24 mouse cellular contexts compared by ENCODE assay signal in the genomic region with DNA sequence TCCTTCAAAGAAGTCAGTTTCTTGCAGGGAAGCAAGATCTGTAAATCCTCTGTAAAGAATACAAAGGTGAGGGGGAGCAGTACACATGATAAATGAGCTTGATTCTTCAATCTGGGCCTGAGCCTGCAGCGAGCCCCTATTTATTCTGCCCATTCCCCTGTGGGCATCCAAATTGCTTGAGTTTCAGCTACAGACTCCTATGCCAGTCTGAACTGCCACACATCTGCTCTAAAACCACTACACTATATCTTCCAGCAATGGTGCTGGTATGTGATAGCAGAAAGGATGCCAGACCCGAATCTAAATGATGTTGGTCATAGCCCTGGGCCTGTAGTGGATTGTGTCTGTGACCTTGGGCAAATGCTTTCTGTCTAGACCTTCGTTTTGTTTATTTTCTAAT.
DNase-seq lines count a peak whose midpoint lies in the region; ATAC-seq lines count a peak whose summit lies in the region.
"Had no signal": no experiment of that assay in that cellular context is flagged by ENCODE, and none has a peak within 500 bp of the region (broad histone marks: within the 10 kb centered on the region; RNA-seq: fewer than 3 reads in every experiment).

No protein-coding gene starts in this region.

- no peaks in the 10 kb centered on the region for H3K27me3 ChIP-seq in hindbrain, embryonic 13.5 days
- no peaks in the 10 kb centered on the region for H3K27me3 ChIP-seq in hindbrain, embryonic 10.5 days (ENCODE audit: insufficient read depth, poor library complexity, severe bottlenecking)
- H3K27me3 ChIP-seq in midbrain, embryonic 14.5 days (ENCODE audit: control insufficient read depth, insufficient read depth, low read length): no peaks in the 10 kb centered on the region
- no peaks in the 10 kb centered on the region for H3K27me3 ChIP-seq in midbrain, embryonic 11.5 days (ENCODE audit: control insufficient read depth, insufficient read depth, low read length)
- no peaks in the 10 kb centered on the region for H3K27me3 ChIP-seq in hindbrain, embryonic 15.5 days
- H3K27me3 ChIP-seq in hindbrain, embryonic 16.5 days (replicated peaks; ENCODE audit: control insufficient read depth, insufficient read depth, low read length): no peaks in the 10 kb centered on the region
- H3K27me3 ChIP-seq: embryonic facial prominence, embryonic 13.5 days; forebrain, embryonic 12.5 days; forebrain, embryonic 15.5 days had no signal

- H3K4me3 ChIP-seq in hindbrain, embryonic 13.5 days: no peak overlapping the region
- H3K4me3 ChIP-seq in hindbrain, embryonic 10.5 days: no peak overlapping the region
- no peak overlapping the region for H3K4me3 ChIP-seq in midbrain, embryonic 14.5 days (replicated peaks; ENCODE audit: low read depth, low read length)
- H3K4me3 ChIP-seq in midbrain, embryonic 11.5 days (ENCODE audit: low read depth, low read length): no peak overlapping the region
- no peak overlapping the region for H3K4me3 ChIP-seq in hindbrain, embryonic 15.5 days
- no peak overlapping the region for H3K4me3 ChIP-seq in hindbrain, embryonic 16.5 days (ENCODE audit: low read length)
- H3K4me3 ChIP-seq: embryonic facial prominence, embryonic 10.5 days; embryonic facial prominence, embryonic 13.5 days; erythroblast, embryonic 14.5 days; forebrain, embryonic 12.5 days; forebrain, embryonic 15.5 days; heart, adult 2 months; heart, embryonic 10.5 days had no signal

- no peak overlapping the region for H3K9ac ChIP-seq in hindbrain, embryonic 13.5 days
- no peak overlapping the region for H3K9ac ChIP-seq in midbrain, embryonic 14.5 days (replicated peaks; ENCODE audit: low read length)
- H3K9ac ChIP-seq in midbrain, embryonic 11.5 days (ENCODE audit: low read length): no peak overlapping the region
- H3K9ac ChIP-seq in hindbrain, embryonic 15.5 days: no peak overlapping the region
- no peak overlapping the region for H3K9ac ChIP-seq in hindbrain, embryonic 16.5 days (ENCODE audit: low read depth, low read length)
- H3K9ac ChIP-seq: embryonic facial prominence, embryonic 13.5 days; forebrain, embryonic 12.5 days; forebrain, embryonic 15.5 days had no signal

- ATAC-seq in hindbrain, embryonic 13.5 days (ENCODE audit: low FRiP score): peak; percentile 32; the same call in 1 of the 2 replicates
- ATAC-seq in midbrain, embryonic 14.5 days (ENCODE audit: low FRiP score, low TSS enrichment): no peak
- ATAC-seq in midbrain, embryonic 11.5 days (ENCODE audit: low FRiP score): no peak
- ATAC-seq in hindbrain, embryonic 15.5 days (ENCODE audit: low FRiP score, low read depth): peak; percentile 66; the same call in 1 of the 2 replicates
- peak; percentile 42; the same call in 1 of the 2 replicates for ATAC-seq in hindbrain, embryonic 16.5 days
- ATAC-seq: CD4-positive, CD25-positive, alpha-beta regulatory T cell, adult 4 months; forebrain, embryonic 15.5 days; inflammation-experienced regulatory T-cells, adult 6 months; intestine, embryonic 16.5 days had no signal

- no peaks in the 10 kb centered on the region for H3K36me3 ChIP-seq in hindbrain, embryonic 13.5 days
- no peaks in the 10 kb centered on the region for H3K36me3 ChIP-seq in hindbrain, embryonic 10.5 days
- H3K36me3 ChIP-seq in midbrain, embryonic 14.5 days (ENCODE audit: control insufficient read depth, insufficient read depth, low read length): no peaks in the 10 kb centered on the region
- no peaks in the 10 kb centered on the region for H3K36me3 ChIP-seq in midbrain, embryonic 11.5 days (ENCODE audit: control insufficient read depth, insufficient read depth, low read length)
- no peaks in the 10 kb centered on the region for H3K36me3 ChIP-seq in hindbrain, embryonic 15.5 days
- no peaks in the 10 kb centered on the region for H3K36me3 ChIP-seq in hindbrain, embryonic 16.5 days (ENCODE audit: control insufficient read depth, insufficient read depth, low read length)
- H3K36me3 ChIP-seq: embryonic facial prominence, embryonic 10.5 days; embryonic facial prominence, embryonic 13.5 days; forebrain, embryonic 12.5 days; forebrain, embryonic 15.5 days; heart, embryonic 10.5 days had no signal

- H3K4me2 ChIP-seq in hindbrain, embryonic 13.5 days: no peak overlapping the region
- H3K4me2 ChIP-seq in midbrain, embryonic 14.5 days (ENCODE audit: low read length): no peak overlapping the region
- no peak overlapping the region for H3K4me2 ChIP-seq in midbrain, embryonic 11.5 days
- no peak overlapping the region for H3K4me2 ChIP-seq in hindbrain, embryonic 15.5 days
- no peak overlapping the region for H3K4me2 ChIP-seq in hindbrain, embryonic 16.5 days (ENCODE audit: low read length)
- H3K4me2 ChIP-seq: embryonic facial prominence, embryonic 13.5 days; forebrain, embryonic 12.5 days; forebrain, embryonic 15.5 days had no signal

- H3K4me1 ChIP-seq in hindbrain, embryonic 13.5 days (replicated peaks): peaks cover 6% of the 10 kb centered on the region; the same call in 1 of the 2 replicates
- H3K4me1 ChIP-seq in hindbrain, embryonic 10.5 days (replicated peaks): no peaks in the 10 kb centered on the region
- no peaks in the 10 kb centered on the region for H3K4me1 ChIP-seq in midbrain, embryonic 14.5 days (ENCODE audit: control insufficient read depth, insufficient read depth, low read length)
- no peaks in the 10 kb centered on the region for H3K4me1 ChIP-seq in midbrain, embryonic 11.5 days (ENCODE audit: control insufficient read depth, insufficient read depth, low read length)
- peaks cover 6% of the 10 kb centered on the region; the same call in 1 of the 2 replicates for H3K4me1 ChIP-seq in hindbrain, embryonic 15.5 days (replicated peaks)
- no peaks in the 10 kb centered on the region for H3K4me1 ChIP-seq in hindbrain, embryonic 16.5 days (ENCODE audit: control insufficient read depth, insufficient read depth, low read depth, low read length)
- H3K4me1 ChIP-seq: embryonic facial prominence, embryonic 10.5 days; embryonic facial prominence, embryonic 13.5 days; forebrain, embryonic 12.5 days; forebrain, embryonic 15.5 days; heart, embryonic 10.5 days had no signal

- 47% methylated on average over 3 of the region's 3 CpGs for WGBS in hindbrain, embryonic 13.5 days
- WGBS in hindbrain, embryonic 10.5 days: 83% methylated on average over 3 of the region's 3 CpGs
- 68% methylated on average over 3 of the region's 3 CpGs for WGBS in midbrain, embryonic 14.5 days
- 85% methylated on average over 3 of the region's 3 CpGs for WGBS in midbrain, embryonic 11.5 days
- 57% methylated on average over 3 of the region's 3 CpGs for WGBS in hindbrain, embryonic 15.5 days
- WGBS in hindbrain, embryonic 16.5 days: 54% methylated on average over 3 of the region's 3 CpGs

- H3K27ac ChIP-seq in hindbrain, embryonic 13.5 days: peak overlapping the region; percentile 25; the same call in 1 of the 2 replicates
- no peak overlapping the region for H3K27ac ChIP-seq in hindbrain, embryonic 10.5 days
- H3K27ac ChIP-seq in midbrain, embryonic 14.5 days (replicated peaks; ENCODE audit: low read depth, low read length): peak overlapping the region; percentile 32; the same call in 1 of the 2 replicates
- no peak overlapping the region for H3K27ac ChIP-seq in midbrain, embryonic 11.5 days (ENCODE audit: low read depth, low read length)
- 0 out of 2 replicates have a peak overlapping the region, but pooled peaks have one; percentile 25 for H3K27ac ChIP-seq in hindbrain, embryonic 15.5 days (replicated peaks)
- peak overlapping the region; percentile 23; the same call in 1 of the 2 replicates for H3K27ac ChIP-seq in hindbrain, embryonic 16.5 days (ENCODE audit: low read depth, low read length)
- H3K27ac ChIP-seq: embryonic facial prominence, embryonic 10.5 days; embryonic facial prominence, embryonic 13.5 days; forebrain, embryonic 12.5 days; forebrain, embryonic 15.5 days; heart, adult 2 months; heart, embryonic 10.5 days had no signal

- no peak for DNase-seq in hindbrain, embryonic 10.5 days (ENCODE audit: low spot score)
- DNase-seq in midbrain, embryonic 14.5 days: peak; percentile 4
- no peak for DNase-seq in midbrain, embryonic 11.5 days (ENCODE audit: low spot score, missing footprints)
- no peak for DNase-seq in cerebellum, adult 11-12 months
- DNase-seq: adrenal gland, adult 2 months; adrenal gland, postnatal 14 days; cerebellum, adult 11 months; cerebellum, adult 8-10 months; cerebellum, postnatal 36 days; embryo, embryonic 11 days; gastrocnemius, postnatal 25 days; heart, adult 2 months had no signal

- no peaks in the 10 kb centered on the region for H3K9me3 ChIP-seq in hindbrain, embryonic 13.5 days
- no peaks in the 10 kb centered on the region for H3K9me3 ChIP-seq in hindbrain, embryonic 10.5 days
- H3K9me3 ChIP-seq in midbrain, embryonic 14.5 days (ENCODE audit: control insufficient read depth, low read length): no peaks in the 10 kb centered on the region
- no peaks in the 10 kb centered on the region for H3K9me3 ChIP-seq in midbrain, embryonic 11.5 days (ENCODE audit: control insufficient read depth, low read length)
- H3K9me3 ChIP-seq in hindbrain, embryonic 15.5 days: no peaks in the 10 kb centered on the region
- no peaks in the 10 kb centered on the region for H3K9me3 ChIP-seq in hindbrain, embryonic 16.5 days (ENCODE audit: control insufficient read depth, low read length)
- H3K9me3 ChIP-seq: embryonic facial prominence, embryonic 10.5 days; embryonic facial prominence, embryonic 13.5 days; forebrain, embryonic 12.5 days; forebrain, embryonic 15.5 days; heart, embryonic 10.5 days had no signal

Comparison
In these comparisons a context has a peak if more than half of its experiments do, and no peak if none do; other contexts are left out.
1. H3K27ac ChIP-seq: peak in hindbrain, embryonic 13.5 days (single experiment), midbrain, embryonic 14.5 days (single experiment), hindbrain, embryonic 15.5 days (single experiment) and hindbrain, embryonic 16.5 days (single experiment); none in hindbrain, embryonic 10.5 days (single experiment) and midbrain, embryonic 11.5 days (single experiment).
2. ATAC-seq: peak in hindbrain, embryonic 13.5 days (single experiment), hindbrain, embryonic 15.5 days (single experiment) and hindbrain, embryonic 16.5 days (single experiment); none in midbrain, embryonic 14.5 days (single experiment) and midbrain, embryonic 11.5 days (single experiment).